Mouse (Mus musculus): ENCODE measurements around the gene Lrrc63.

DNA sequence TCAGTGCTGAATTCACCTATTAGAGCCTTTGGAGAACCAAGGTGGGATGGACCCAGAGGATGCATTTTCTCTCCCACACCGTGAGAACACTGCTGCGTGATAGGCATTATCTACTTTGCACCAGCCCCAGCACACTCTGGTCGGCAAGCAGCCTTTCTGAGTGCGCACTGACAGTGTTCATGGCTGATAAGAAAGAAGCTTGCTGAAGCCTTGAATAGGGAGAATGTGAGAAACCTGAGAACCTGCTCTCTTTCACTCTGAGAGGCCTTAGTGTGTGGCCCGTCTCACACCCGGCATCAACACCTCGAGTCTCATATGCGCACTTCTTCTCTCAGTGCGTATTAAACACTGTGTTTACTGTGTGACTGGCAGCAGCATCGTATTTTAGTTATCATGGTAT is 7.8 kb upstream of the Lrrc63 start:
- TF ChIP-seq CTCF (IDR thresholded peaks at IDR 0.05; ENCODE audit: borderline replicate concordance, control insufficient read depth, extremely low read depth, insufficient read depth, low read length, poor library complexity), result no peak
- no peak for TF ChIP-seq POLR2A (IDR thresholded peaks at IDR 0.05; ENCODE audit: control insufficient read depth, extremely low read depth, insufficient read depth, low read length, poor library complexity)

Data from thymus, adult 2 months (tissue).